Mouse (Mus musculus) midbrain, embryonic 11.5 days (tissue): ENCODE measurements around the gene Shank2. TPM values are rescaled to one million over a fixed set of nuclear protein-coding genes. Genes with fewer than 3 reads are reported as not detected.

Experiments
- ATAC-seq: fragments of 200-750 bp; cut with Nextera tagmentation; 2 replicates; pipeline ENCODE4 v1.8.0; 2017; ENCODE audit warnings: moderate TSS enrichment, moderate library complexity; ENCODE audit not compliant: low FRiP score
- DNase-seq: peaks from one replicate; pipeline ENCODE4 v3.0.0; 2015; ENCODE audit warnings: low spot score; ENCODE audit errors: missing footprints
- H3K27ac ChIP-seq: fragments of 300-500 bp; sonication (generic); 2 replicates; pipeline ENCODE4 v1.5.1; 2014; ENCODE audit warnings: low read depth, low read length
- H3K27me3 ChIP-seq: fragments of 300-500 bp; sonication (generic); 2 replicates; pipeline ENCODE4 v1.6.1; 2014; ENCODE audit warnings: mild to moderate bottlenecking, low read length, moderate library complexity, mixed read lengths; ENCODE audit not compliant: control insufficient read depth, insufficient read depth
- H3K36me3 ChIP-seq: fragments of 300-500 bp; sonication (generic); 2 replicates; pipeline ENCODE4 v1.6.1; 2014; ENCODE audit warnings: mild to moderate bottlenecking, low read length, moderate library complexity, mixed read lengths; ENCODE audit not compliant: control insufficient read depth, insufficient read depth
- H3K4me1 ChIP-seq: fragments of 300-500 bp; sonication (generic); 2 replicates; pipeline ENCODE4 v1.6.1; 2014; ENCODE audit warnings: low read length; ENCODE audit not compliant: control insufficient read depth, insufficient read depth
- H3K4me2 ChIP-seq: fragments of 300-500 bp; sonication (generic); 2 replicates; pipeline ENCODE4 v1.6.1; 2014; ENCODE audit warnings: mild to moderate bottlenecking, moderate library complexity
- H3K4me3 ChIP-seq: fragments of 300-500 bp; sonication (generic); 2 replicates; pipeline ENCODE4 v1.5.1; 2014; ENCODE audit warnings: low read depth, low read length
- H3K9ac ChIP-seq: fragments of 300-500 bp; sonication (generic); 2 replicates; pipeline ENCODE4 v1.6.1; 2014; ENCODE audit warnings: low read length
- H3K9me3 ChIP-seq: fragments of 300-500 bp; sonication (generic); 2 replicates; pipeline ENCODE4 v1.6.1; 2016; ENCODE audit warnings: low read length; ENCODE audit not compliant: control insufficient read depth
- WGBS: fragments of 180-500 bp; shearing (Covaris S2); extraction: QIAGEN DNeasy Blood & Tissue Kit; methylation state at CpG from one replicate; pipeline ENCODE4 v1.1.7; 2014; 5-methylcytosine and 5-hydroxymethylcytosine counted together
- polyA plus RNA-seq: library from polyadenylated mRNA; unstranded; fragments of >200 nt; fragmentation: Nextera tagmentation; extraction: Ambion mirVana; gene quantifications from 2 replicates; pipeline ENCODE4 v1.2.1, GENCODE M21; 2014

Gene Shank2
- polyA plus RNA-seq, 1 experiment from 2014 or later: 2.2 TPM

DNA sequence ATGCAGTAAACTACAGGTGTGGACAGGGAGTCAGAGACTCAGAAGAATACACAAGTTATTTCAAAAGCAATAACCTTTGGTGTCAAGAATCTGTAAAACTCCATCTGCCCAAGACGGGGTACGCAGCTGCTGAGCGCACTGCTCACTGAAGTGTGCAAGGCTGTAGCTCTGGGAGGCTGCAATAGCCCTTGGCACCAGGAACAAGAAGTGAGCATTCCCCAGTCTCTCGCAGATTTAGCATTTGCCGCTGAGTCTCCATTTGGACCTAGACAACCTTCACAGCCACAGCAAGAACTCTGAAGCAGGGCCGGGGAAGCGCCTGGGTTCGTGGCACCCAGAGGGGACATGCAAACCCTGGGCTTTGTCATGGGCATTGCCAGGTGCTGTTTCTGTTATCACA is 371.3 kb downstream of the Shank2 start:
- no peak overlapping the region for H3K9ac ChIP-seq
- ATAC-seq: no peak
- no peak overlapping the region for H3K4me3 ChIP-seq

DNA sequence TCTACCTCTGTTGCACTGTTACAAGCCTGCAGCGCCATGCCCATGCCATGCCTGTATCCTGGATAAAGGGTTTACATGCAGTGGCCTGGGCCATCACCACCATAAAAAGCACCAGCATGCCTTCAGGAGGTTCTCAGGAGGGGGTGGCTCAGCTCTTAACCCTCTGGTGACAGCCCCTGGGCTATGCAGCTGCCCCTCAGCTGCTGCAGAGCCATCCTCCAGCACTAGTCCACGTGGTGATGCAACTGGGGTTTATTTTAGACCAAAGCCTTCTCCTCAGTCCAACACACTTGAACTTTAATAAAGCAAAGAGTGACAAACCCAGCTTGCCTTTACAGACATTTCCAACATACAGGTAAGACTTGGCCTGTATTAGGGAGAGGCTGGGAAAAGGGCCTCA is 373.8 kb downstream of the Shank2 start:
- H3K27me3 ChIP-seq: no peaks in the 10 kb centered on the region
- no peaks in the 10 kb centered on the region for H3K9me3 ChIP-seq
- no peak overlapping the region for H3K9ac ChIP-seq
- no peak overlapping the region for H3K27ac ChIP-seq
- no peak for DNase-seq
- H3K4me2 ChIP-seq: no peak overlapping the region
- no peaks in the 10 kb centered on the region for H3K36me3 ChIP-seq
- H3K4me3 ChIP-seq: no peak overlapping the region
- WGBS: 76% methylated on average over 2 of the region's 2 CpGs
- peaks cover 8% of the 10 kb centered on the region for H3K4me1 ChIP-seq
- no peak for ATAC-seq

More for the DNA sequence above, 371.3 kb downstream of the Shank2 start:
- DNase-seq: peak; percentile 57
- no peaks in the 10 kb centered on the region for H3K4me1 ChIP-seq
- H3K36me3 ChIP-seq: no peaks in the 10 kb centered on the region
- H3K27ac ChIP-seq: no peak overlapping the region
- no peaks in the 10 kb centered on the region for H3K27me3 ChIP-seq
- no peak overlapping the region for H3K4me2 ChIP-seq
- H3K9me3 ChIP-seq: no peaks in the 10 kb centered on the region
- WGBS: 88% methylated on average over 8 of the region's 8 CpGs

DNA sequence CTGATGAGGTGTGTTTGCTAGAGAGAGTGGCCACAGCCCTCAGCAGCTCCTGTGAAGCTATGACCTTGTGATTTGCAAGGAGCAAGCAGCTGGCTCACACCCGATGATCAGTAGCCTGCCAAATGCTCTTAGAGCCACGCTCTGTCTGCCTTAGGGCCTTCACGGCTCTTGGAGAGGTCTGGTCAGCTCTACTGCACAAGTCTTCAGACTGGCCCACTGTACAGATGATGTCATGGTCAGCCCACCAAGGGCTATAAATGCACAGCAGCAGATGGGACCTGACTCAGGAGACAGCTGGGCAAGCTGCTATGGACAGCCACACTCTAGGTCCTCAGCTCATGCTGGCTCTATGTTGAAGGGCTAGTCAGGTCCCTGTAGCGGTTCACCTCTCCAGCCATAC is 376.5 kb downstream of the Shank2 start:
- H3K27ac ChIP-seq: no peak overlapping the region
- no peaks in the 10 kb centered on the region for H3K27me3 ChIP-seq
- no peak for ATAC-seq
- no peak overlapping the region for H3K4me2 ChIP-seq
- H3K9ac ChIP-seq: no peak overlapping the region
- H3K36me3 ChIP-seq: no peaks in the 10 kb centered on the region
- peaks cover 8% of the 10 kb centered on the region for H3K4me1 ChIP-seq
- DNase-seq: peak; percentile 72
- H3K4me3 ChIP-seq: no peak overlapping the region
- WGBS: 86% methylated on average over 4 of the region's 4 CpGs
- H3K9me3 ChIP-seq: no peaks in the 10 kb centered on the region

DNA sequence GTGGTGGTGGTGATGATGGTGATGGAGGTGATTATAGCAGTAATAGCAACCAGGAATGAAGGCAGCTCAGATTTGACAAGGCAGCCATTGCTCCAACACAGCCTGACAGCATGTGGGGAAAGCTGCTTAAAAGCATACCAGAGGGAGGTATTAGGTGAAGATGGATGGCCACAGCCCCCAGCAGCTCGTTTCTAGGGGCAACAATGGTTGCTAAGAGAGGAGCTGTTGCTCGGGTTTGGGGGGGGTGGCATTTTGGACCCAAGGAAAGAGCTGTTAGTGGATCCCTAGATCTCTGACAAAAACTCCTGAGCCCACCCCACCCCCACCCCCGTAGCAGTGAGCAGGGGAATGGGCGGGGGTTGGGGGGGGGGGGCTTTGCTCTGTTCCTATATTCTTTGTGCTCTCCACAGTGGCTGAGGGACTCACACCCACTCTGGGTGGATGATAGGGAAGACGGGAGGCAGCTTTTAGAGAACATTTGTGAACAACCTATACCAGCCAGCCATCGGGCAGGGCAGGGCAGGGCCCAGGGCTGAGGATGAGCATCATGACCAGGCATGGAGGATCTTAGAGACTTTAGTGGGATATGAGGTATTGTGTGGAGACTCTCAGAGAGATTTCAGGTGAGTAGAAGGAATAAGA is 377.6 kb downstream of the Shank2 start:
- no peak overlapping the region for H3K9ac ChIP-seq
- no peaks in the 10 kb centered on the region for H3K36me3 ChIP-seq
- WGBS: 32% methylated on average over 6 of the region's 6 CpGs
- ATAC-seq: no peak
- no peak overlapping the region for H3K27ac ChIP-seq
- H3K4me1 ChIP-seq: peaks cover 8% of the 10 kb centered on the region
- no peak overlapping the region for H3K4me2 ChIP-seq
- peak; percentile 74 for DNase-seq
- no peak overlapping the region for H3K4me3 ChIP-seq
- no peaks in the 10 kb centered on the region for H3K27me3 ChIP-seq
- H3K9me3 ChIP-seq: no peaks in the 10 kb centered on the region

DNA sequence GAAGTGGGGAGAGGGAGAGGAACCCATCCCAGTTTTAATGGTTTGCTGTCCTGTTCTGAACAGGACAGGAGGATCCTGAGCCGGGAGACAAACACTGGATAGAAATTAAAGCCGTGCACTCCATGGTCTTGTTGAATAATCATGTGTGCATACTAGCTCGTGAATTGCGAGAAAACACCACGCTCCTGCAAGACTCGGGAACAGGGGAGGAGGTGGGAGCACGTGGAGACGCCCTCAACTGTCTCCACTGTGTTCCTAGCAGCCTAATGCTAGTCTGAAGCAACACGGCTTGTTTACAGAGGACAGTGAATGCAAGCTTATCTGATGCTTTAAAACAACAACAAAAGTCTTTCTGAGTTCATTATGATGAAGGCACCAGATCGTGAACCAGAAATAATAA is 379.9 kb downstream of the Shank2 start:
- no peak overlapping the region for H3K4me3 ChIP-seq
- ATAC-seq (no peak), DNase-seq (peak; percentile 67)
- no peak overlapping the region for H3K9ac ChIP-seq
- 79% methylated on average over 10 of the region's 10 CpGs for WGBS
- H3K36me3 ChIP-seq: no peaks in the 10 kb centered on the region
- H3K9me3 ChIP-seq: no peaks in the 10 kb centered on the region
- H3K27me3 ChIP-seq: no peaks in the 10 kb centered on the region
- peaks cover 8% of the 10 kb centered on the region for H3K4me1 ChIP-seq
- no peak overlapping the region for H3K27ac ChIP-seq
- no peak overlapping the region for H3K4me2 ChIP-seq

DNA sequence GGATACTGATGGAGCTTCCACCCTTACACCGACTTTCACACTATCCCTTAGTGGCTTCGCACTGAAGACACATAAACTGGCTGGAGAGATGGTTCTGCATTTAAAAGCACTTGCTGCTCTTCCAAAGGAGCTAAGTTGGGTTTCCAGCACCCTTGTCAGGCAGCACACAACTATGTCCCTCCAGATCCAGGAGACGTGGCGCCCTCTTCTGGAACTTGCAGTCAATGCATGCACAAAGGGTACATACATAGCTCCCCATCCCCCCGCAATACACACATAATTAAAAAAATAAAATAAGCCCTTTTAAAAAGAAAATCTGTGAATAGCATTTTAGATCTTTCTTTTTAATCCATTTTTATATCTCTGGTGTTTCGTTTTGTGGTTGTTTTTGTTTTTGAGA is 385.8 kb downstream of the Shank2 start:
- DNase-seq (no peak), ATAC-seq (no peak)
- H3K27ac ChIP-seq: no peak overlapping the region
- H3K27me3 ChIP-seq: no peaks in the 10 kb centered on the region
- no peak overlapping the region for H3K9ac ChIP-seq
- H3K4me1 ChIP-seq: no peaks in the 10 kb centered on the region
- no peaks in the 10 kb centered on the region for H3K9me3 ChIP-seq
- no peak overlapping the region for H3K4me2 ChIP-seq
- H3K4me3 ChIP-seq: no peak overlapping the region
- no peaks in the 10 kb centered on the region for H3K36me3 ChIP-seq
- WGBS: 92% methylated on average over 6 of the region's 6 CpGs

DNA sequence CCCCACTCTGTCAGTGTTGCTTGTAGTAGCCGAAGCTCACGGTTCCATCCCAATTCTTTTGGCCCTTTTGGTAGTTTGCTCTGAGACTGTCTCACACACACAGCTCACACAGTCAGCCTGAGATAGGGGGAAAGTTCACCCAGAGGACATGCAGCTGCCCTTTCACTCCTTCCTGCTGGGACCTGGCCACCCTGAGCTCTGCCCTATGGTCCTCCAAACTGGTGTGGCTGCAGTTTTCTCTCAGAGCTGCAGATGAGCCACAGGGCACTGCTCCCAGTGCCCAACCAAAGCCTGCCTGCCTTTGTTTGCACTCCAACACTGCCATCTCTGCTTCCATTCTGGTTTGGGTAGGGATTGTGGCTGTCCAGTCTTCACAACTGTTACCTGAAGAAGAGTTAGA is 388.0 kb downstream of the Shank2 start:
- no peaks in the 10 kb centered on the region for H3K4me1 ChIP-seq
- no peak overlapping the region for H3K27ac ChIP-seq
- H3K36me3 ChIP-seq: no peaks in the 10 kb centered on the region
- 92% methylated on average over 2 of the region's 2 CpGs for WGBS
- H3K4me3 ChIP-seq: no peak overlapping the region
- H3K4me2 ChIP-seq: no peak overlapping the region
- DNase-seq (no peak), ATAC-seq (no peak)
- no peak overlapping the region for H3K9ac ChIP-seq
- no peaks in the 10 kb centered on the region for H3K27me3 ChIP-seq
- H3K9me3 ChIP-seq: no peaks in the 10 kb centered on the region

DNA sequence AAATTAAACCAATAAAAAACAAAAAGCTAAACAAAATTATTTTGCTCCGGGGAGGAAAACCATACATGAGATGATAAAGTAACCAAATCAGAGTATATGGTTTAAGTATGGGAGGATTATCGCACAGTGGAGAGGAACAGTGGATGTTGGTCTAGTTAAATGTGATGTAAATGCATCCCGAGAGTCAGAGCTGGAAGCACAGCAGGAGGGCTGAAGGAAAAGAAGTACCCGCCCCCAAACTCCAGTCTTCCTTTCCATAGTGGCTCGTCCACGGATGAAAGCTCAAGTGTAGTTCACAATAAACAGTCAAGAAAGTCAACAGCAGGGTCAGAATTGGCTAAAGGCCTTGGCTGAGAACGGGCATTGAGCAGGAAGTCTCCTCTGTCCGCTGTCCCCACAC is 388.9 kb downstream of the Shank2 start:
- ATAC-seq (no peak), DNase-seq (no peak)
- 46% methylated on average over 8 of the region's 8 CpGs for WGBS
- no peak overlapping the region for H3K4me3 ChIP-seq
- H3K27me3 ChIP-seq: no peaks in the 10 kb centered on the region
- H3K4me1 ChIP-seq: no peaks in the 10 kb centered on the region
- H3K9me3 ChIP-seq: no peaks in the 10 kb centered on the region
- no peak overlapping the region for H3K4me2 ChIP-seq
- no peak overlapping the region for H3K27ac ChIP-seq
- no peak overlapping the region for H3K9ac ChIP-seq
- H3K36me3 ChIP-seq: no peaks in the 10 kb centered on the region

DNA sequence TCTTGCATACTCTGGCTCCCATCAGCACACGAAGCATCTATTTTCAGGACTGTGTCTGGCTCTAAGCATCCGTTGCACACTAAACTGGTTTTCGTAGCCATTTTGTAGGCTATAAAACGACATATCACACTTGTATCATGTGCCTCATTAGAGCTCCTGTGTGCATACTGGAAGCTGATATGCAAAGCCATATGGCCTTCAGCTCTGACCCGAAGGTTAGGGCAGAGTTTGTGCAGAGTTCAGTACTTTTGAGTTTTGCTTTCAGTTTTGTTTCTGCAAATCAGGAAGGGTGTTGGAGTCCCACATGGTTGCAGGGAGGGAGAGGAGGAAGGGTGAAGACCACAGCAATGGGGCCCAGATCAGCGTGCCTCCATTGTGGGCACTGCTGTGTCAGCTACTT is 390.0 kb downstream of the Shank2 start:
- ATAC-seq: no peak
- no peak overlapping the region for H3K4me2 ChIP-seq
- no peaks in the 10 kb centered on the region for H3K36me3 ChIP-seq
- H3K27ac ChIP-seq: no peak overlapping the region
- H3K4me3 ChIP-seq: no peak overlapping the region
- no peak for DNase-seq
- H3K9me3 ChIP-seq: no peaks in the 10 kb centered on the region
- no peaks in the 10 kb centered on the region for H3K4me1 ChIP-seq
- WGBS: 91% methylated on average over 6 of the region's 6 CpGs
- H3K27me3 ChIP-seq: no peaks in the 10 kb centered on the region
- no peak overlapping the region for H3K9ac ChIP-seq
